Mouse (Mus musculus): ENCODE data around the gene Syne4. TPM values are rescaled to one million over a fixed set of nuclear protein-coding genes. Genes with fewer than 3 reads are reported as not detected.

Gene Syne4
- total RNA-seq, 1 experiment = 14.5 TPM

- peak; percentile 61 for DNase-seq (ENCODE audit: low read depth, low spot score)
- TF ChIP-seq ZNF384 (IDR thresholded peaks at IDR 0.05; ENCODE audit: low read depth, low read length) = no peak
- TF ChIP-seq HCFC1 (IDR thresholded peaks at IDR 0.05; ENCODE audit: borderline replicate concordance, insufficient read depth, low read length) = 0 out of 2 replicates have a peak, but pooled peaks have one; percentile 19
- TF ChIP-seq ZC3H11A (IDR thresholded peaks at IDR 0.05; ENCODE audit: borderline replicate concordance, low read depth, low read length) = no peak
- TF ChIP-seq CHD2 (IDR thresholded peaks at IDR 0.05; ENCODE audit: low read depth, low read length) = no peak
- TF ChIP-seq MAFK (IDR thresholded peaks at IDR 0.05; ENCODE audit: insufficient read depth, low read depth, low read length) = 0 out of 2 replicates have a peak, but pooled peaks have one; percentile 20
- no peak overlapping the region for H3K9ac ChIP-seq (ENCODE audit: insufficient read depth, low read depth, low read length, poor library complexity, severe bottlenecking)
- in situ Hi-C loops (cut with MboI; ENCODE audit: low sequenced_read_pairs in 2 of 2, unreplicated experiment in 2 of 2) = no loop called here
- H3K4me1 ChIP-seq (ENCODE audit: control insufficient read depth in 2 of 2, insufficient read depth in 2 of 2, low read length in 2 of 2, poor library complexity in 1 of 2) = peaks cover 0 to 9% of the 10 kb centered on the region in 2 experiments; a peak in 2 of 4 replicates
- no peaks in the 10 kb centered on the region for H3K9me3 ChIP-seq (ENCODE audit: control insufficient read depth, insufficient read depth, low read depth, low read length)
- no peak overlapping the region for H3K4me3 ChIP-seq (ENCODE audit: insufficient read depth in 1 of 2, low read depth in 1 of 2, low read length in 2 of 2, poor library complexity in 1 of 2, severe bottlenecking in 1 of 2)
- H3K27ac ChIP-seq (ENCODE audit: insufficient read depth, low read depth, low read length, poor library complexity, severe bottlenecking) = no peak overlapping the region
- H3K36me3 ChIP-seq (ENCODE audit: control insufficient read depth, insufficient read depth, low read length, poor library complexity, severe bottlenecking) = no peaks in the 10 kb centered on the region
Observed at GRCm38 (mm10) chr7:30346635-30347379, 32.2 kb downstream of the Syne4 start.

DNA sequence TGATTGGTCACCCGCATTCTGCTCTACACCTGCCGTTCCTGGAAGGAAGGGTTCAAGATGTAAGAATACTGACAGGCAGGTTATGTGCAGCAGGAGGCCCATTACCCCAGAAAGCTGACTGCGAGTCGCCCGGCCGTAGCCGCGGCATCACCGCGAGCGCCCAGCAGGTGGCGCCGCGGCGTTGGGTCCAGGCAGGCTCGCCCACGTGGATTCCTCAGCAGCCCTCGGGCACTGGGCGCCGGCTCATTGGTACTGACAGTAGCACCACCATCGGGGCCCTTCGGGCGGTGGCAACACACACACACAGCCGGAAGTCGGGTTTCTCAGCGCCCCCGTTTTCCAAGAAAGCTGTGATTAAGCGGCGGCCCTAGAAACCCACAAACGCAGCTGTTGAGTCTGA lies 33.2 kb downstream of the Syne4 start:
- no peaks in the 10 kb centered on the region for H3K9me3 ChIP-seq (ENCODE audit: control insufficient read depth, insufficient read depth, low read depth, low read length)
- TF ChIP-seq MAFK (IDR thresholded peaks at IDR 0.05; ENCODE audit: insufficient read depth, low read depth, low read length) (no peak), ZC3H11A (IDR thresholded peaks at IDR 0.05; ENCODE audit: borderline replicate concordance, low read depth, low read length) (peak; percentile 37; the same call in 1 of the 2 replicates), ZNF384 (IDR thresholded peaks at IDR 0.05; ENCODE audit: low read depth, low read length) (no peak), CHD2 (IDR thresholded peaks at IDR 0.05; ENCODE audit: low read depth, low read length) (no peak), HCFC1 (IDR thresholded peaks at IDR 0.05; ENCODE audit: borderline replicate concordance, insufficient read depth, low read length) (0 out of 2 replicates have a peak, but pooled peaks have one; percentile 36)

DNA sequence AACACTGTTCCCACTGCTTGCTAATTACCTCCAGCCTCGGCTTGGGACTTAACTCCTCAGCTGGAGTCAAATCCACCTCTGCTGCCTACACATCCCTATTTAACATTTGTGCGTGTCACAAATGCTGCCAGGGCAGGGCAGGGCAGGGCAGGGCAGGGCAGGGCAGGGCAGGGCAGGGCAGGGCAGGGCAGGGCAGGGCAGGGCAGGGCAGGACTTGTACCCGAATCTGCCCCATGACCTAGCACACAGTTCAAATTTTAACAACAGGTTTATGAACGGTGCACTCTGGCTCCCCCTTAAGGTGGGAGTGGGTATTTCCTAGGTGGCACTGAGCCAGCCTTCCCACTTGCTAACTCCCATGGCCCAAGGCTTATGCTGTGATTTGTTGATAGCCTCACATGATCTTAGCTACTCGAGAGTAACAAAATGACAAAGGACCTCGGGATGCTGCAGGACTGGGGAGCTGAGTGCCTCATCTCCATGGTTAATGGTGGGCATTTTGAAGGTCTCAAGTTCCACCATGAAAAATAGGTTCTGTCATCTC lies 38.7 kb downstream of the Syne4 start:
- no peak overlapping the region for H3K9ac ChIP-seq (ENCODE audit: insufficient read depth, low read depth, low read length, poor library complexity, severe bottlenecking)
- peak; percentile 88 for DNase-seq (ENCODE audit: low read depth, low spot score)
- in situ Hi-C loops (cut with MboI; ENCODE audit: low sequenced_read_pairs in 2 of 2, unreplicated experiment in 2 of 2) = no loop called here
- H3K27ac ChIP-seq (ENCODE audit: insufficient read depth, low read depth, low read length, poor library complexity, severe bottlenecking) = no peak overlapping the region
- no peaks in the 10 kb centered on the region for H3K9me3 ChIP-seq (ENCODE audit: control insufficient read depth, insufficient read depth, low read depth, low read length)
- no peaks in the 10 kb centered on the region for H3K36me3 ChIP-seq (ENCODE audit: control insufficient read depth, insufficient read depth, low read length, poor library complexity, severe bottlenecking)
- H3K4me3 ChIP-seq (ENCODE audit: insufficient read depth in 1 of 2, low read depth in 1 of 2, low read length in 2 of 2, poor library complexity in 1 of 2, severe bottlenecking in 1 of 2) = no peak overlapping the region
- peaks cover 0 to 13% of the 10 kb centered on the region in 2 experiments; a peak in 2 of 4 replicates for H3K4me1 ChIP-seq (ENCODE audit: control insufficient read depth in 2 of 2, insufficient read depth in 2 of 2, low read length in 2 of 2, poor library complexity in 1 of 2)
- TF ChIP-seq ZC3H11A (IDR thresholded peaks at IDR 0.05; ENCODE audit: borderline replicate concordance, low read depth, low read length) (no peak), ZNF384 (IDR thresholded peaks at IDR 0.05; ENCODE audit: low read depth, low read length) (no peak), CHD2 (IDR thresholded peaks at IDR 0.05; ENCODE audit: low read depth, low read length) (no peak), HCFC1 (IDR thresholded peaks at IDR 0.05; ENCODE audit: borderline replicate concordance, insufficient read depth, low read length) (no peak), MAFK (IDR thresholded peaks at IDR 0.05; ENCODE audit: insufficient read depth, low read depth, low read length) (no peak)

More for the DNA sequence above, 33.2 kb downstream of the Syne4 start:
- in situ Hi-C loops (cut with MboI; ENCODE audit: low sequenced_read_pairs in 2 of 2, unreplicated experiment in 2 of 2) = no loop called here
- H3K9ac ChIP-seq (ENCODE audit: insufficient read depth, low read depth, low read length, poor library complexity, severe bottlenecking) = 0 out of 2 replicates have a peak overlapping the region, but pooled peaks have one; percentile 34
- H3K4me1 ChIP-seq (ENCODE audit: control insufficient read depth in 2 of 2, insufficient read depth in 2 of 2, low read length in 2 of 2, poor library complexity in 1 of 2) = peaks cover 0 to 9% of the 10 kb centered on the region in 2 experiments; a peak in 2 of 4 replicates
- H3K36me3 ChIP-seq (ENCODE audit: control insufficient read depth, insufficient read depth, low read length, poor library complexity, severe bottlenecking) = no peaks in the 10 kb centered on the region
- H3K27ac ChIP-seq (ENCODE audit: insufficient read depth, low read depth, low read length, poor library complexity, severe bottlenecking) = no peak overlapping the region
- DNase-seq (ENCODE audit: low read depth, low spot score) = peak; percentile 65
- peak overlapping the region; percentile 29 to 49; a peak in 3 of 4 replicates for H3K4me3 ChIP-seq (ENCODE audit: insufficient read depth in 1 of 2, low read depth in 1 of 2, low read length in 2 of 2, poor library complexity in 1 of 2, severe bottlenecking in 1 of 2)

DNA sequence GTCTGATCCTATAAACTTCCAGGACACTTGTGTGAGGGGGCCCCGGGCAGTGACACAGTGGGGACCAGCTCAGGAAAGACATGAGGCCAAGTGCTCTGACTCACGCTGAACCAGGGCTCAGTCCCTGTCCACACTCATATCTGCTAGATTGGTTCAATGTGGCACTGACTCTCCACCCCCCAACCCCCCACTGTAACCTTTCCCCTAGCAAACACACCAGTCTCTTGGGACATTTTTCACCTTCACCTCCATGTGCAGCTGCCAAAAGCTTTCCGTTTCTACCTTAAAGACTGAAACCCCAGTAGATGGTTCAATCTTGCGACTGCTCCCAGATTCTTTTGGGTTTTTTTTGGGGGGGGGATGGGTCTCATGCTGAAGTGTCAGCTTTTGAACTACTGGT lies 39.5 kb downstream of the Syne4 start:
- H3K27ac ChIP-seq (ENCODE audit: insufficient read depth, low read depth, low read length, poor library complexity, severe bottlenecking) = no peak overlapping the region
- TF ChIP-seq HCFC1 (IDR thresholded peaks at IDR 0.05; ENCODE audit: borderline replicate concordance, insufficient read depth, low read length) = no peak
- TF ChIP-seq ZNF384 (IDR thresholded peaks at IDR 0.05; ENCODE audit: low read depth, low read length) = no peak
- TF ChIP-seq MAFK (IDR thresholded peaks at IDR 0.05; ENCODE audit: insufficient read depth, low read depth, low read length) = no peak
- TF ChIP-seq CHD2 (IDR thresholded peaks at IDR 0.05; ENCODE audit: low read depth, low read length) = no peak
- no peak for TF ChIP-seq ZC3H11A (IDR thresholded peaks at IDR 0.05; ENCODE audit: borderline replicate concordance, low read depth, low read length)
- in situ Hi-C loops (cut with MboI; ENCODE audit: low sequenced_read_pairs in 2 of 2, unreplicated experiment in 2 of 2) = no loop called here
- H3K9ac ChIP-seq (ENCODE audit: insufficient read depth, low read depth, low read length, poor library complexity, severe bottlenecking) = no peak overlapping the region
- H3K4me1 ChIP-seq (ENCODE audit: control insufficient read depth in 2 of 2, insufficient read depth in 2 of 2, low read length in 2 of 2, poor library complexity in 1 of 2) = peaks cover 0 to 13% of the 10 kb centered on the region in 2 experiments; a peak in 2 of 4 replicates
- no peak for DNase-seq (ENCODE audit: low read depth, low spot score)
- H3K4me3 ChIP-seq (ENCODE audit: insufficient read depth in 1 of 2, low read depth in 1 of 2, low read length in 2 of 2, poor library complexity in 1 of 2, severe bottlenecking in 1 of 2) = no peak overlapping the region
- H3K9me3 ChIP-seq (ENCODE audit: control insufficient read depth, insufficient read depth, low read depth, low read length) = no peaks in the 10 kb centered on the region
- no peaks in the 10 kb centered on the region for H3K36me3 ChIP-seq (ENCODE audit: control insufficient read depth, insufficient read depth, low read length, poor library complexity, severe bottlenecking)

Measured in ES-E14 (cell line).